Mouse (Mus musculus) granulocyte monocyte progenitor cell, adult 5-6 weeks (primary cell): ENCODE results near the gene Gramd2. TPM values are rescaled to one million over a fixed set of nuclear protein-coding genes. Genes with fewer than 3 reads are reported as not detected.

Experiments used
- ATAC-seq: replicated peaks from 2 replicates; pipeline ENCODE4 v1.8.0; 2016; ENCODE audit warnings: mild to moderate bottlenecking, moderate TSS enrichment, inconsistent platforms; ENCODE audit not compliant: poor library complexity, severe bottlenecking
- total RNA-seq, 2 experiments: library from RNA; stranded (forward) in 1 of 2; stranded (reverse) in 1 of 2; fragments of 200-712, 200-1000 nt in 1 of 2; fragments of >200 nt in 1 of 2; fragmentation: Nextera tagmentation in 1 of 2; gene quantifications; 2 replicates each; pipeline ENCODE4 v1.2.3; 2014 to 2017

Gramd2 gene
- total RNA-seq (2014; fragmentation: Nextera tagmentation) (not detected in 2 replicates), total RNA-seq (2017) (not detected in 2 replicates)

DNA sequence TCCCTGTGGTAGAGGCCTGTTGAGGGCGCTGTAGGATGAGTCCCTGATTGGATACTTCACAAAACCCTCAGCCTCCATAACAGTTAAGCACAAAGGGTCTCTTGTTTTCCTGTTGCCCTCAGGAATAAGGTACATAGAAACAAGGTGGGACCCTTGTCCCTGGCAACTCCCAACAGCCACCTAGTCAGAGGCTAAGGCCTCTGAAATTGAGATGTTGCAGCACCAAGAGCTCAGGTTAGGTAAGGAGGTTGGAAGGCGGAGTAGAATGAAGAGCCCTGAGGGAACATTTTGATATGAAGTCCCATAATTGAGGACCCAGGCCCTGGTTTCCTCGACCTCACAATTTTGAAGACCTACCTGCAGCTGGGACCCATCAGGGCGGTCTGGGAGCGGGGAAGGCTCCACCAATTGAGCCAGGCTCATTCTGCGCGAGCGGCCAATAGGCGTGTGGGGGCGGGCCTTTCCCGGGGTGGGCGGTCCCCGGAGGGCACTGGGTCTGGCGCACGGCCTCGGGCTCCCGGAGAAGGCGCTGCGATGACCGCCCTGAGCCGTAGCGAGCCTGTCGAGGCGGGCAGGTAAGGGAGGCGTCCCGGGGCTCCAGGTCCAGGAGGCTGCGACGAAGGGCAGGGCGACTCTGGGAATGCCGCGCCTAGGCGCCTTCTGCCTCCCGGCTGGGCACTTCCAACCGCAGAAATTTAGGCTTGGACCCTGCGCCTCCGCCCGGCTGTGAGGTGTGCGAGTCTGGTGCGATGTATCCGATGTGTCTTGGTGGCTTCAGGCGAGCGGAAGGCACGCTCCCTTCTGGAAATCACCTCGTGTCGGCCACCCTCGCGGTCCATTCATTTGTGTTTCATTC, at the start of gene Gramd2:
Gene Gramd2 (plus strand): TSS at position 467 of the 856 bp plus-strand sequence.
- ATAC-seq: peak; percentile 86

DNA sequence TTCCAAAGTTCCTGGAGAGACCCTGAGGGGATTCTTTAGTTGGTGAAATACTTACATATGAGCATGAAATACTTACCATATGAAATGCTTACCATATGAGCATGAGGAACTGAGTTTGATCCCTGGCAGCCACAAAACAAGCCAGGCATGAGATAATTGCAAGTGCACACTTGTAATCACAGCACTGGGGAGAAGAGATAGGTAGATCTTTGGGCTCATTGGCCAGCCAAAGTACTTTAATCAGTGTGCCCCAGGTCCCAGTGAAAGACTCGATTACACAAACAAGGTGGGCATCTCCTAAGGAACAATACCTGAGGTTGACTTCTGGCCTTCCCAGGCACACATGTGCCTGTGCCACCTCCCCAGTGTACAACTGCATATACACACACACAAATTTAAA, 41.6 kb upstream of the Gramd2 start:
- no peak for ATAC-seq

DNA sequence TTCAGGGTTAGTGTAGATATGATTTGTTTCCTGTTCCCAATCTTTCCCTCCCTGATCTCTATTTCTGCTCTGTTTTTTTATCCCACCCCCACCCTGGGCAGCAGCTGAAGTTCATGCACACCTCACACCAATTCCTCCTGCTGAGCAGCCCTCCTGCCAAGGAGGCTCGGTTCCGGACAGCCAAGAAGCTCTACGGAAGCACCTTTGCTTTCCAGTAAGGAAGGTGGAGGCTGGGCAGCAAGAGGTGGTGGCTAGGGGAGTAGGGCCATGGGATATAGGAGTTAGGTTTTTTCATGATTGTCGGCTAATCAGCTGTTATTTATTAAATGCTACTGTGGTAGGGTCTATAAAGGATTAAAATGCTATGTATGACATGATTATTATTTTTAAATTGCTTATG, 40.0 kb upstream of the Gramd2 start:
- no peak for ATAC-seq

DNA sequence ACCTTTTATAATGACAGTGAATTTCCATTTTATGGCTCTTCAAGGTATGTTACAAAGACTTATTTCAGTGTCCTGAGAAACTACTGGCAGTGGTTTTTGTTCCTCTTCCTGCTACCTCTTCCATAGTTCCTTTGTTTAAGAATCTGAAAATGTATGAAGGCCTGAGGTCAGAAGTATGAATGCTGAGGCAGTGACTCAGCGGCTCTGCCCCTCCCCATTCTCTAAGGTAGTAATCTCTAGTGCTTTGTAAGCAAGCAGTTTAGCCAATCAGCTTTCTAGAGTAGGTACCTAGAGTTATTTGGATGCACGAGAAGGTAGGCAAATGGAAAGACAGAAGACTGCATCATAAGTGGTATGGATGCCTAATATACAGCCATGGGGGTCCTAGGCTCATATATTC, 38.6 kb upstream of the Gramd2 start:
- ATAC-seq: no peak

DNA sequence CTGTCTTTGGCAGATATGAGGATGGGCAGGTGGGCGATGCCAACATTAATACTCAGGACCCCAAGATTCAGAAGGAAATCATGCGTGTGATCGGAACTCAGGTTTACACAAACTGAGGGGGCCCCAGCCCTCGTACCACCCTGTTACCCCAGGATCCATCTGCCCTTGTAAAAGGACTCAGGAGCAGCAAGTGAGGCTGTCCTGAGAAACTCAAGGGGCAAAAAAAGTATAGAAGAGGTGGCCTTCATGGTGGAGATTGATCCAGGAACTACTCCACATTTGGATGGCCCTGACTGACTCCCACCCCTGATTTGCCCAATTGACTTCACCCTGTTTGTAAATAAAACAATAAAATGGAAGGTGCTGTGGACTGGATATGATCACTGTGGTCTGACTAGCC, 30.0 kb upstream of the Gramd2 start:
- no peak for ATAC-seq

DNA sequence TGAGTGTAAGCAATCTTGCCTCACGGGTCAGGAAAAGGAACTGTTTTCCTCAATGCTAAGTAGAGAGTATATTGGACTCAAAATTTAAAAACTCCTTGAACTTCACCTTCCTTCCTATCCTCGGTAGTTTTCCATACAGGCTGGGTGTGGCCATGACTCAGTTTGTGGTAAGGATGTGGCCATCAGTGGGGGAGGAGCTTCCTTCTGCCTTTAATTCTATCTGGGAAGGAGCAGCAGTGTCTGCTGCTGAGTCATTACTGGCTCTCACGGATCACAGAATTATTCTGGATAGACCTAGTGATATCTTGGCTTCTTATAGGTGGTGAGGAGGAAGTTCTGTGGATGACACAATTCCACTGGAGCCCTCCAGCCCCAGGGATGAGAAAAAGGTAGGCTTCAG, 26.6 kb upstream of the Gramd2 start:
- ATAC-seq: peak; percentile 38

DNA sequence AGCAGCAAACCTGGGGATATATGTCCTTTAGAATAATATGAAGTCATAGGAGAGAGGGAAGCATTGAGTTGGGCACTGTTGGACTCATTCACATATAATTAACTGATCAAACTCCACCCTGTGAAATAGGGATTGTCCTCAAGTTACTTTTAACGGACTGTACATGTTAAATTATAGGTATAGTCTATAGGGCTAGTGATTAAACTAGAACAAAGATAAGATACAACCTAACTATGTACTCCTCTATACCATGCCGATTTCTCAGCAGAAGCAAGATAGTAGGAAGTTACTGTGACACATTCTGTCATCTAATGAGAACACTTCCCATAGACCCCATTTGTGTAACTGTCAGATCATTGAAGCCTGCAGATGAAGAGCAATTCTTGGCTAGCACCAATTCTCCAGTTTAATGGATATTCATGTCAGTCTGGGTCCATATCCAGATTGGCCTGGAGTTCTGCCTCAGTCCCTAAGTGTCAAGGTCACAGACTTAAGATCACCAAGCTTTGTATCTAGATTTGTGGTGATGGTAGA, 25.4 kb upstream of the Gramd2 start:
- no peak for ATAC-seq

DNA sequence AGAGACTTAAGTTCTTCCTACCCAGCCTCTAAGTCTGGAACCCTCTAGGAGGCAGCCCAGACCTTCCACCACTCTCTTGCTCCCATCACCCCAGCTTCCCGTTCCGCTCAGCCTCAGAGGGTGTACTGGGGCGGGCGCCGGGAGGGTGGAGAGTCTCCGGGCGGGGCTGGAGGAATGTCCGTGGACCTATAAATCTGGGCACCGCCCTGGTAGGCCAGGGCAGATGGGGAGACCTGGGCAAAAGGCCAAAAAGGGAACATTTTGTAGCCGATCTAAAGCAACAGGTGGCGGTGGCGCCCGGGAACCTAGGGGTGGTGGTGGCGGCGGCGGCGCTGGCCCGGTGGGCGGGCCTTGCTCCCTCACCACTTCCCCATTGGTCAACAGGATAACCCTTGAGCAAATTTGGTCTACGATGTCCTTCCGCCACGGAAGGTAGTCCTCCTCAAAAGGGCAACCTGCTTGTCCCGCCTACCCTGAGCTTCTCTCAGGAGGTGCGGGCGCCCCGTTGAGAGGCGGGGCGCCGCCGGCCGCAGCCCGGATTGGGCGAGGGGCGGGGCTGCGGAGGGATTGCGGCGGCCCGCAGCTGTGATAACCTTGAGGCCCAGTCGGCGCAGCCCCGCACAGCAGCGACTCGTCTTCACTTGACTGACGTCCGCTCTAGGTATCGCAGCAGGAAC, 23.8 kb upstream of the Gramd2 start, which contains the start of gene Pkm:
Gene Pkm (plus strand): TSS at position 411 of the 677 bp plus-strand sequence.
- ATAC-seq: peak; percentile 57

DNA sequence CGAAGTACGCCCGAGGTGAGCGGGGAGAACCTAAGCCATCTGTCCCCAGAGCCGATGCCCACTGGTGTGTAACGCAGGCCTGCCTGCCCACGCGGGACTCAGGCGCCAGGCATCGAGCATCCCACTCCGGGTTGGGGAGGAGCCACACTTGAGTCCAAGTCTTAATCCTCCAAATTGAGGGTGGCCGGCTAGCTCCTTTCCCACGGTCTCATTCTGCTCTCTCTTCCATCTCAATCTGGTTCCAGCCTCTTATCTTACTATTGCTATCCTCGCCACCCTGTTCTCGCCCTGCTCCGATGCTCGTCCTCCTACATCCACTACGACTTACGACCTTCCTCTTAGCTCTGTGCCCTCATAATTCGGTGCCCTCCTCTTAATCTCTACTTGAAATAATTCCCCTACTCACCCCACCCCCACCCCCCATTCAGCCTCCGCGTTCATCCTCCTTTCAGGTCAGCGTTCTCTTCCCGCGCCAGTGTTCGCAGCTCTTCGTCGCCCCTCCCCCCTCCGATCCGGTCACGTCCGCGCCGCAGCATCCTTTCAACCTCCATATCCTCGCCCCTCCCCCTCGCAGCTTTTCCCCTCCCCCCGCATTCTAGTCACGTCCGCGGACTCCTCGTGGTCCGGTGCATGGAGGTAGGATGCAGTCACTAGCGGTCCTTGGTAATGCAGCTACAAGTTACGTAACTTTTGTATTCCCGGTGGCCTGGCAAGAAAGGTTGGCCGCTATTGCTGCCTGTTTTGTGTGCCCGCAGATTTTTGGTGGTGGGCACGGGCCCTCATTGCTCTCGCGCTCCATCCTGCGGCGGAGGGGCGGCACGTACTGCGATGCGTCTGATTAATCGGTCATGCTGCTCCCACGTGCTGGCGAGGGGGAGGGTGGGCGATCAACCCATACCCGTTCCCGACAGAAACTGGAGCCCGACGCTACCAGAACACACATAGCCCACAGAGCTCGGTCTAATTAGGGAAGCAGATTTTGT, 23.0 kb upstream of the Gramd2 start:
- peak; percentile 26 for ATAC-seq

DNA sequence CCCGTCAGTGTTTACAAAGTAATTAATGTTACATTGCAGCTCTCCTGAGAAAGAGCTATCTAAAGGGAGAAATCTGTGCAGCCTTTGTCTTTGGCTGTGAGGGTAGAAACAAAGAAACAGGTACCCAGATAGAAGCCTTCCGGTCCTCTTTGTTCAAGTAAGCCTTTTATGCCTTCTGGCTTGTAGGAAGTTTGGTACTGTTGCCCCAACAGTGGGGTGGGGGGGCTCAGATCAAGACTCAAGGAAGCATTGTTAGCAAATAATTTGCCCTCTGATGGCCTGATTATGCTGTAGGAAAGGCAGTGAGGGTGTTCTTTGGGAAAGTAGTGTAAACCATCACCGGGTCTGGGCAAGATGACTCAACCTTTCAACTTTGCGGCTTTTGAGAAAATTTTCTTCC, 21.8 kb upstream of the Gramd2 start:
- no peak for ATAC-seq

DNA sequence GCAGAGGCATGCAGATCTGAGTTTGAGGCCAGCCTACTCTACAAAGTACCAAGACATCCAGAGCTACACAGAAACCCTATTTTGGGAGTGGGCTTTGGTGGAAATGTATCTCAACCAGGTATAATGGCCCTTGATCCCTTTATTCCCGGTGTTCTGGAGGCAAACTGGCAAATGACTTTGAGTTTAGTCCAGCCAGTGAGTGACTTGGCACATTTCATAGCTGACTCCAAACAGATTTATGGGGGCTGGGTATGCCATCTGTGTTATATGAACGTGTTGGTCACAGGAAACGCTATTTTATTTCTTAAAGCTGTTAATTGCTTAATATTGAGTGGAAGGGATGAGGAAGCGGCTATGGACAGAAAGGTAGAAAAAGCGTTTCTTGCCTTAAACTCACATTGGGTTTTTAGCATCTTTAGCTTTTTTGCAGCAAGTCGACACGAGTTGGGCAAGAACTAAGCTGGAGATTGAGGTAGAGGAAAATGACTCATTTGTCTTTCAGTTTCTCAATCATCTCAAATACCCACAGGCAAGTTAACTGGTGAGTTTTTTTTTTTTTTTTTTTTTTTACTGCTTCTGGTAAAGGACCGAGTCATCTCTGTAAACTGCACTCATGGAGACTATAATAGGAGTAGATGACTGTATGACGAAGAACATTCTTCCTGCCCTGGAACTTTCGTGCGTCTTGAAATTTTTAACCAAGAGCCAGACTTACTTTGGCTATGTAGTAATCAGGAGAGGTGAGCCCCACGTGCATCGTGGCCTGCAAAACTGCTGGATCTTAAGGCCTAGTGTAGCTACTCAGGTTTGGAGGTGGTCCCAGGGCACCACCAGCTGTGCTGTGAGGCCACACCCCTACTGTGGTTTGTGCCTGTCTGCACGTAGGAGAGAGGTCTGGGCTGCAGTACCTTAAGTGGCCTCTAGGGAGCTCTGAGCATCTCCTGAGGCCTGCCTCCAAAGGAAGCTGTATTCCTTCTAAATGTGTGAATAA, 20.6 kb upstream of the Gramd2 start:
- ATAC-seq: peak; percentile 23

DNA sequence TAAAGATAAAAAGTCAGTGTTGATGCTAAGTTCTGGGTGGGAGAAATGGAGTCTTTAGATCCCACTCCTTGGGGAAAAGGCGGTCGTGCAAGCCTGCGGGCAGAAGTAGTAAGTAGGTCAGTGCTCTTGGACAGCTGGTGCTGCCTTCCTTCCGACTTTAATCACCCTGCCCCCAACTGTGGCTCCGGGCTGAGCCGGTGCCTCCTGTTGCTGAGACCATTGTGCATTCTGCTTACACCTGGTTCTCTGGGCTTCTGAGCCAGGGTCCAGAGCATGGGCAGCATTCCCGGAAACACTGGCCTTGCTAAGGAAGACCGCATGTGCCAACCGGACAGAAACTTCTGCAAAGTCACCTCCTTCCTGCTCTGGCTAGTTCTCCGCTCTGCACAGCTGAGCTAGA, 19.5 kb upstream of the Gramd2 start:
- no peak for ATAC-seq

DNA sequence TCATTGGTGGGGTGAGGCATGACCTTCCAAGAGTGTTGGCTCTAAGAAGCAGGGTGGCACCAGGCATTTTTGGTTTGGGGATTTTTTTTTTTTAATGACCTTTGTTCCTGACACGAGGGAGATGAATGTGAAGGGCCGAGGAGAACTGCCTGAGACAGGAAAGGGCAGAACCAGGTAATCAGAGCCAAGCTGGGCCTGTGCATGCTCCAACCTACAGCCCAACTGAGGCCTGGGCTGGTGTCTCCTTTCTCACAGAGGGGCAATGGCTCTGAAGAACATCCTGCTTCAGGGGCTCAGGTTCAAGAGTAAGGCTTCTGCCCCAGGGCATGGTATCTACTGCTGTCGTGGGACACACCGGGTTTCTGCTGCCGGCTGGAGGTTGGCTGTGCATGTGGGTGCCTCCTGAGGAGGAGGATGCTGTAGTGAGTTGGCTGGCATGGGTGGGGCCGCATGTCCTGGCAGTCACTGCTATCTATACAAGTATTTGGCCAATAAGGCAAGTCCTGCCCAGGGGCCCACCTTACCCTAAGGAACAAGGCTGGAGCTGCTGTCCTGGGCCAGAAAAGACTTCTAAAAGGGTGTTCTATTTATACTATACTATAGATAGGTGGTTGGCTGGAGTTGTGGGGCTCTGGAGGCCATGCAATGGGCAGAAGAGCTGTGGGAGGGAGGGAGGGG, 18.5 kb upstream of the Gramd2 start:
- no peak for ATAC-seq

DNA sequence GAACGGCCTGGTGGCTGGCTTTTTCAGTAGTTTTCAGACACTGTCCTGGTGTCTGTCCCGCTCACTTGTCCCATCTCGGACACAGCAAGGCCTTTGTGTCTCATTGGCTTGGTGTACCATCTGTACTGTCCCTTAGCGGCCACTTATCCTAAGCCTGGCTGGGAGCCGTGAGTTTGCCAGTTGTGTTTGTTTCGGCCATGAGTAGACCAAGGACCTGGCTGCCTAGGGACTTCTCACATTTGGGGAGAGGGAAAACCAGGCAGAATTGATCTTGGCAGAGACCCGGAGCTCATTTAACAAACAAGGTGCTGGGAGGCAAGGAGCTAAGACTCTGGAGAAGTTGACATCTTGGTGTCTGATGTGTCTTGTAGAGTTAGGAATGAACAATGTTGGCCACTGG, 16.7 kb upstream of the Gramd2 start:
- ATAC-seq: no peak

DNA sequence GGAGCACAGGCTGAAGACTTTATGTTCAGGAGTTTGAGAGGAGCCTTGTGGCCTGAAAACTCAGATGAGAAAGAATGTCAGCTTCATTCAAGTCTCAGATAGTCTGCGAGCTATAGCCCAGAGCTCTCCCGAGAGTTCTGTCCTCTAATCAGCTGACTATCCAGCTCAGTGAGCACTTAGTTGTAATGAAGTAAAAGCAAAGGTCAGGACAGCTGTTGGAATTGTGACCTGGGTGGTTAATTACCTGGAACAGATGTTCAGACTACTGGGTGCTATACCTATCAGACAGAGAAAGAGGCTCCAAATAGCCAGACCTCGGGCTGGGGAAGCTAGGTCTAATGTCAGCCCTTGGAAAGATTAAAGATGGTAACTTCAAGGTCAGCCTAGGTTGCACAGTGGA, 16.0 kb upstream of the Gramd2 start:
- ATAC-seq: no peak

DNA sequence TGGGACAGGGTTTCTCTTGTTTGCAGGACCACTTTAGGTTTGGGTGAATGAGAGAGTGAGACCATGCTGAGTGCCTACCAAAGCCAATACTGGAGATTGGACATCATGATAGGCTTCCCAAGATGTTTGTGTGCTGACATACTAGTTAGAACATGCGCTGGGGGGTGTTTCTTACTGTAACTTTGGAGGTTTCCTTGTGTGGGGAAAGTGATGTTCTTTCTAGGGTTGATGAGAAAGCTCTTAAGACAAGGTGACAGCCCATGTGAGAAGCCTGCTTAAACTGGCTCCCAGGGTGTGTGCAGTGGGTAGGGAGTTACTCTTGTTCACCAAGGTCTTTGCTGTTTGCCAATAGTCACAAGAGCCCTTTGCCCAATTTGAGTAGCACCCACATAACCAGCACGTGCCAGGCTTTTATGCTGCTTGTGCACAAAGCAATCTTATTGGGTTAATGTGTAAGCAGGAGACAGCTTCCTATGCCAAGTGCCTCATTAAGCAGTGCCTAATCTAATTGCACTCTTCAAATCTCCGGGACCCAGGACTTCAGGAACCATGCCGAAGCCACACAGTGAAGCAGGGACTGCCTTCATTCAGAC, 15.2 kb upstream of the Gramd2 start:
- ATAC-seq: no peak

DNA sequence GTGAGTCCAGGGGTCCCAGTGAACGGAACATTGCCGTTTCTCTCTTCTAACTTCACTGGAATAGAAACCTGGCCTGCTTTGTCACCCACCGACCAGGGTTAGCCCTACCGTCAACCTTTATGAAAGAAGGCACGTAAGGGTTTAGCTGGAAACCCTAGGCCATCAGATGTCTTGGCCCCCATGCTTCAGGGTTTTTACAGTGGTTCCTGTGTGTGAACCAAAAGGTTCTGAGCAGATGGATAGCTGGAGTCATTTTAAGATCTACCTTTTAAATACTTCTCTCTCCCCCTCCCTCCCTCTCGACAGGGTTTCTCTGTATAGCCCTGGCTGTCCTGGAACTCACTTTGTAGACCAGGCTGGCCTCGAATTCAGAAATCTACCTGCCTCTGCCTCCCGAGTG, 13.9 kb upstream of the Gramd2 start:
- no peak for ATAC-seq

DNA sequence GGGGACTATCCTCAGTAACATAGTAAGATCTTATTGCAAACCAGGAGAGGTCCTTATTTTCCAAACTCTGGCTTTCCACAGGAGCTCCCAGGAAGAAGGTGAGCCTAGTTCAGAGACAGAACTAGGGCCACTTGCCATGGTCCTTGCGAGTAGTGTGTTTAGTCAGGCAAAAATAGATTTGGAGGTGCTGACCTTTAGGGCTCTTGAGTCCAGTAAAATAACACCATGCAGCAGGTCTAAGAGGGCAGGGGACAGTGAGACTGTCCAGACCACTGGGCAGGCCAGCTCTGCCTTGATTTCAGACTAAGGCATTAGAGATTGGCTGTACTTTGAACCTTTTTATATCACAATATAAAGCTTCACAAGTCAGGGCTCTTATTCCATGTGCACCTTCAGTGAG, 13.1 kb upstream of the Gramd2 start:
- ATAC-seq: no peak
